Mouse (Mus musculus) megakaryocyte, embryonic 14.5 days (primary cell): ENCODE measurements around the gene Ipcef1.

Source experiments
- FLI1 ChIP-seq: IDR thresholded peaks from 2 replicates; pipeline ENCODE4 v1.6.1; 2012; ENCODE audit warnings: low read length, inconsistent platforms, mixed read lengths
- GATA1 ChIP-seq: IDR thresholded peaks from 3 replicates; pipeline ENCODE4 v1.6.1; 2012; ENCODE audit warnings: mixed read lengths, low read length, inconsistent platforms, borderline replicate concordance

- TF ChIP-seq GATA1 (no peak), FLI1 (no peak)
Measured at GRCm38 (mm10) chr10:6958791-6959190, 93.5 kb downstream of the Ipcef1 start.
